Mouse (Mus musculus) liver, embryonic 15.5 days (tissue): ENCODE measurements around the gene Rgs12. TPM values are rescaled to one million over a fixed set of nuclear protein-coding genes. Genes with fewer than 3 reads are reported as not detected.
A peak's percentile ranks its signal among the peaks of the same experiment; 100 is the strongest.

ENCODE experiments used
- ATAC-seq: fragments of 200-750 bp; cut with Nextera tagmentation; 2 replicates; pipeline ENCODE4 v1.8.0; 2017; ENCODE audit warnings: moderate number of reproducible peaks, mild to moderate bottlenecking, moderate library complexity; ENCODE audit not compliant: insufficient read depth
- H3K27ac ChIP-seq: fragments of 300-500 bp; sonication (generic); replicated peaks from 2 replicates; pipeline ENCODE4 v1.5.1; 2015; ENCODE audit warnings: mild to moderate bottlenecking, inconsistent platforms
- H3K27me3 ChIP-seq: fragments of 300-500 bp; sonication (generic); 2 replicates; pipeline ENCODE4 v1.6.1; 2015; ENCODE audit warnings: mild to moderate bottlenecking, inconsistent platforms
- H3K36me3 ChIP-seq: fragments of 300-500 bp; sonication (generic); replicated peaks from 2 replicates; pipeline ENCODE4 v1.6.1; 2015; ENCODE audit warnings: moderate library complexity, mild to moderate bottlenecking, inconsistent platforms
- H3K4me1 ChIP-seq: fragments of 300-500 bp; sonication (generic); replicated peaks from 2 replicates; pipeline ENCODE4 v1.6.1; 2015; ENCODE audit warnings: inconsistent platforms
- H3K4me2 ChIP-seq: fragments of 300-500 bp; sonication (generic); 2 replicates; pipeline ENCODE4 v1.6.1; 2015; ENCODE audit warnings: moderate library complexity, mild to moderate bottlenecking, inconsistent platforms
- H3K4me3 ChIP-seq: fragments of 300-500 bp; sonication (generic); replicated peaks from 2 replicates; pipeline ENCODE4 v1.5.1; 2015; ENCODE audit warnings: mild to moderate bottlenecking, inconsistent platforms
- H3K9ac ChIP-seq: fragments of 300-500 bp; sonication (generic); 2 replicates; pipeline ENCODE4 v1.6.1; 2015; ENCODE audit warnings: moderate library complexity, mild to moderate bottlenecking, inconsistent platforms
- H3K9me3 ChIP-seq: fragments of 300-500 bp; sonication (generic); replicated peaks from 2 replicates; pipeline ENCODE4 v1.6.1; 2016; ENCODE audit warnings: inconsistent platforms
- WGBS: fragments of 180-500 bp; shearing (Covaris S2); methylation state at CpG from one replicate; pipeline ENCODE4 v1.1.7; 2015; ENCODE audit warnings: mixed read lengths; ENCODE audit not compliant: insufficient replicate concordance; 5-methylcytosine and 5-hydroxymethylcytosine counted together
- polyA plus RNA-seq: library from polyadenylated mRNA; unstranded; fragments of >200 nt; fragmentation: Nextera tagmentation; extraction: Ambion mirVana; gene quantifications from 2 replicates; pipeline ENCODE4 v1.2.1, GENCODE M21; 2015

Gene Rgs12
- polyA plus RNA-seq, 1 experiment from 2014 or later: 17.0 TPM

DNA sequence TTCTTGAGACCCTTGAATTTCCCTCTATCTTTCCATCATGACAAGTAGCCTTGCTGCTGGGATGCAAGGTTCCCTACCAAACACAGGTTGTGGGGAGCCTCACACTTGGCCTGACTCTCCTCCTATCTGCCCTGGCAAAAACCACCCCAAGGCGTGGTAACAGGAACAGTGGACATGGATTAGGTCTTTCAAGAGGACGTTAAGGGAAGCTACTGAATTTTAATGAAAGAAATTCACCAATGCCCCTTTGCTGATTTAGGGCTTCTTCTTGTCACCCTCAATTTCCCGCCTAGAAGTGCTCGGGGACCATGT is 38.8 kb upstream of the Rgs12 start:
- peak overlapping the region; percentile 90 for H3K27ac ChIP-seq

GRCm38 (mm10) chr5:34915801-34916200 is 33.4 kb upstream of the Rgs12 start:
- no peak overlapping the region for H3K9ac ChIP-seq
- H3K4me2 ChIP-seq: no peak overlapping the region
- peaks cover 69% of the 10 kb centered on the region for H3K4me1 ChIP-seq
- peak overlapping the region; percentile 51; the same call in 1 of the 2 replicates for H3K27ac ChIP-seq
- no peak overlapping the region for H3K4me3 ChIP-seq
- H3K27me3 ChIP-seq: no peaks in the 10 kb centered on the region
- H3K36me3 ChIP-seq: 0 out of 2 replicates have a peak, but pooled peaks cover 6% of the 10 kb centered on the region
- no peaks in the 10 kb centered on the region for H3K9me3 ChIP-seq
- 3% methylated on average over 1 of the region's 1 CpGs for WGBS
- peak; percentile 51 for ATAC-seq

More for the DNA sequence above, 38.8 kb upstream of the Rgs12 start:
- Histone ChIP-seq H3K4me2 (peak overlapping the region; percentile 50), H3K36me3 (peaks cover 49% of the 10 kb centered on the region), H3K4me3 (no peak overlapping the region), H3K9me3 (no peaks in the 10 kb centered on the region), H3K9ac (peak overlapping the region; percentile 10; the same call in 1 of the 2 replicates), H3K27me3 (no peaks in the 10 kb centered on the region), H3K4me1 (peaks cover 48% of the 10 kb centered on the region)
- peak; percentile 69 for ATAC-seq
- WGBS: 68% methylated on average over 4 of the region's 4 CpGs

GRCm38 (mm10) chr5:34917234-34917655 is 32.0 kb upstream of the Rgs12 start:
- H3K4me1 ChIP-seq: peaks cover 56% of the 10 kb centered on the region
- 84% methylated on average over 10 of the region's 10 CpGs for WGBS
- no peak overlapping the region for H3K9ac ChIP-seq
- no peak overlapping the region for H3K4me2 ChIP-seq
- 0 out of 2 replicates have a peak, but pooled peaks cover 3% of the 10 kb centered on the region for H3K36me3 ChIP-seq
- no peaks in the 10 kb centered on the region for H3K27me3 ChIP-seq
- H3K27ac ChIP-seq: peak overlapping the region; percentile 51
- no peak overlapping the region for H3K4me3 ChIP-seq
- no peaks in the 10 kb centered on the region for H3K9me3 ChIP-seq
- ATAC-seq: no peak

DNA sequence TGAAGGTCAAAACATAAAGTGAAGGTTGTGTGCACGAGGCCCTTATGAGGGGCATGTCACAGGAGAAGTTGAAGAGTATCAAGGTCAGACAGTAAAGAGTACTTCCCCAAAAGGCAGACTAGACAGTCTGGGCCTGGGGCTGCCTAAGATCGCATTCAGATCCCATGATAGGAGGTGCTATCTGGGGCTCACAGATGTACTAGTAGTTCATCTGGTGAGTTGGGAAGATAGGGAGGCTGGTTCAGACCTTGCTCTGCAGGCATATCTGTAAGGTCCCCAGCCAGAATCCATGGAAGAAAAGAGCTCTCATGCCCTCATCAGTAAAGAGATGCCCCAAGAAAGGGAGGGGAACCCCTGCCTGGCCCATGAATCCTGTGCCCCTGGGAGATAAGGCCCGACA is 30.5 kb upstream of the Rgs12 start:
- H3K9ac ChIP-seq: 0 out of 2 replicates have a peak overlapping the region, but pooled peaks have one; percentile 4
- peak overlapping the region; percentile 76 for H3K27ac ChIP-seq
- H3K9me3 ChIP-seq: no peaks in the 10 kb centered on the region
- 16% methylated on average over 3 of the region's 3 CpGs for WGBS
- no peak overlapping the region for H3K4me3 ChIP-seq
- peak; percentile 70 for ATAC-seq
- no peaks in the 10 kb centered on the region for H3K27me3 ChIP-seq
- peak overlapping the region; percentile 9; the same call in 1 of the 2 replicates for H3K4me2 ChIP-seq
- H3K36me3 ChIP-seq: peaks cover 7% of the 10 kb centered on the region; the same call in 1 of the 2 replicates
- H3K4me1 ChIP-seq: peaks cover 62% of the 10 kb centered on the region

GRCm38 (mm10) chr5:34922531-34922930 is 26.7 kb upstream of the Rgs12 start:
- Histone ChIP-seq H3K4me2 (no peak overlapping the region), H3K27ac (peak overlapping the region; percentile 89), H3K4me1 (peaks cover 54% of the 10 kb centered on the region), H3K9me3 (no peaks in the 10 kb centered on the region), H3K36me3 (peaks cover 7% of the 10 kb centered on the region; the same call in 1 of the 2 replicates), H3K9ac (no peak overlapping the region), H3K4me3 (no peak overlapping the region), H3K27me3 (no peaks in the 10 kb centered on the region)
- WGBS: 60% methylated on average over 6 of the region's 6 CpGs
- ATAC-seq: no peak

- 32% methylated on average over 4 of the region's 4 CpGs for WGBS
- Histone ChIP-seq H3K27ac (peak overlapping the region; percentile 89), H3K27me3 (no peaks in the 10 kb centered on the region), H3K9ac (no peak overlapping the region), H3K9me3 (no peaks in the 10 kb centered on the region), H3K4me1 (peaks cover 46% of the 10 kb centered on the region), H3K4me2 (peak overlapping the region; percentile 39; the same call in 1 of the 2 replicates), H3K36me3 (peaks cover 7% of the 10 kb centered on the region; the same call in 1 of the 2 replicates), H3K4me3 (no peak overlapping the region)
- peak; percentile 89 for ATAC-seq
These were observed 25.3 kb upstream of the Rgs12 start for GRCm38 (mm10) chr5:34923920-34924319.

- Histone ChIP-seq H3K9ac (peak overlapping the region; percentile 9; the same call in 1 of the 2 replicates), H3K4me3 (no peak overlapping the region), H3K27ac (peak overlapping the region; percentile 89), H3K4me1 (peaks cover 46% of the 10 kb centered on the region), H3K9me3 (no peaks in the 10 kb centered on the region), H3K4me2 (peak overlapping the region; percentile 39; the same call in 1 of the 2 replicates), H3K36me3 (peaks cover 7% of the 10 kb centered on the region; the same call in 1 of the 2 replicates), H3K27me3 (no peaks in the 10 kb centered on the region)
- WGBS: 60% methylated on average over 7 of the region's 7 CpGs
- peak; percentile 83 for ATAC-seq
These were observed 24.7 kb upstream of the Rgs12 start for GRCm38 (mm10) chr5:34924519-34924918.

DNA sequence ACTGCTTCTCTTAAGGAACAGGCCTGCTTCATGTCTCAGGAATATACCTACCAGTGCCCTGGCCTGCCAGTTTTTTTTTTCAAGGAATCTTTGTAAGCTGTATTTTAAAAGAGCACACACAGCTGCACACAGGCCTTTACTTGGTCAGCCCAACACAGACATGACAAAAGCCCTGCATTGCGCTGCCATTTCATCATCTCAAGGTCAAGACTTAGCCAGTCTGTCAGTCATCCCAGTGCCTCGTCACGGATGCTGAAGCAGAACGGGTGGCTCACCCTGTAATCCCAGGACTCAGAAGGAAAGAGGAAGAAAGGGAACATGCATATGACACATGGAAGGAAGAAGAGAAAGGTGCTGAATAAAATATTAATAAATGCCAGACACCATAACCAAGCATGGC is 21.6 kb upstream of the Rgs12 start:
- Histone ChIP-seq H3K4me1 (peaks cover 70% of the 10 kb centered on the region), H3K4me3 (no peak overlapping the region), H3K27me3 (no peaks in the 10 kb centered on the region), H3K27ac (no peak overlapping the region; the same call in 1 of the 2 replicates), H3K9me3 (no peaks in the 10 kb centered on the region), H3K4me2 (no peak overlapping the region), H3K9ac (no peak overlapping the region), H3K36me3 (peaks cover 7% of the 10 kb centered on the region; the same call in 1 of the 2 replicates)
- no peak for ATAC-seq
- 82% methylated on average over 4 of the region's 4 CpGs for WGBS

GRCm38 (mm10) chr5:34930151-34930975 is 18.9 kb upstream of the Rgs12 start:
- H3K9me3 ChIP-seq: no peaks in the 10 kb centered on the region
- H3K27ac ChIP-seq: peak overlapping the region; percentile 83
- peak overlapping the region; percentile 19; the same call in 1 of the 2 replicates for H3K9ac ChIP-seq
- peak overlapping the region; percentile 47 for H3K4me2 ChIP-seq
- H3K4me3 ChIP-seq: no peak overlapping the region
- H3K27me3 ChIP-seq: no peaks in the 10 kb centered on the region
- WGBS: 24% methylated on average over 9 of the region's 9 CpGs
- H3K4me1 ChIP-seq: peaks cover 43% of the 10 kb centered on the region
- no peaks in the 10 kb centered on the region for H3K36me3 ChIP-seq
- ATAC-seq: peak; percentile 90

DNA sequence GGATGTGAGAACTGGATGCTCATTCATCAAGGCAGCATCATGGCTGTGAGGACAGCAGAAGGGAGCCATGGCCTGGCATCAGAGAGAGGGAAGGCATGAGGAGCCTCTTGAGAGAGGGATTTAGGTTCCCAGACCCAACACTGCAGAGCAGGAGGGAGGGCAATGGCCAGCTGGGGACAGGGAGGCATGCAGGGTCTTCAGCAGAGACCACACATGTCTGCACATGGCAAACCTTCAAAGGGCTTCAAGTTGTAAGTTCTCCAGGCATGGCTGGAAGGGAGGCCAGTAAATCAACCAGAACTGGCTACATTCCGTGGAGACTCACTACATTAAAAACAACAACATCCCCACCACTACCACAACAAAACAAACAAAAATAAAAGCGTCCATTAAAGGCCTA is 18.2 kb upstream of the Rgs12 start:
- Histone ChIP-seq H3K4me3 (no peak overlapping the region), H3K4me2 (peak overlapping the region; percentile 47), H3K27me3 (no peaks in the 10 kb centered on the region), H3K4me1 (peaks cover 46% of the 10 kb centered on the region), H3K27ac (peak overlapping the region; percentile 83), H3K9ac (peak overlapping the region; percentile 19; the same call in 1 of the 2 replicates), H3K9me3 (no peaks in the 10 kb centered on the region), H3K36me3 (no peaks in the 10 kb centered on the region)
- WGBS: 62% methylated on average over 2 of the region's 2 CpGs
- 0 out of 2 replicates have a peak, but pooled peaks have one; percentile 8 for ATAC-seq
